Mouse (Mus musculus) embryonic facial prominence, embryonic 14.5 days (tissue): ENCODE data around the gene Ang2. TPM values are rescaled to one million over a fixed set of nuclear protein-coding genes. Genes with fewer than 3 reads are reported as not detected.

ENCODE experiments used
- ATAC-seq: fragments of 200-750 bp; cut with Nextera tagmentation; 2 replicates; pipeline ENCODE4 v1.8.0; 2017; ENCODE audit warnings: low read depth, moderate number of reproducible peaks, moderate TSS enrichment
- DNase-seq: peaks from one replicate; pipeline ENCODE4 v3.0.0-alpha.2; 2015; ENCODE audit warnings: low spot score
- H3K27ac ChIP-seq: fragments of 300-500 bp; sonication (generic); replicated peaks from 2 replicates; pipeline ENCODE4 v1.5.1; 2014; ENCODE audit warnings: low read depth, mild to moderate bottlenecking, low read length, moderate library complexity
- H3K27me3 ChIP-seq: fragments of 300-500 bp; sonication (generic); replicated peaks from 2 replicates; pipeline ENCODE4 v1.6.1; 2014; ENCODE audit warnings: low read length; ENCODE audit not compliant: control insufficient read depth, insufficient read depth
- H3K36me3 ChIP-seq: fragments of 300-500 bp; sonication (generic); 2 replicates; pipeline ENCODE4 v1.6.1; 2014; ENCODE audit warnings: low read length, mixed read lengths; ENCODE audit not compliant: control insufficient read depth, insufficient read depth
- H3K4me1 ChIP-seq: fragments of 300-500 bp; sonication (generic); 2 replicates; pipeline ENCODE4 v1.6.1; 2014; ENCODE audit warnings: antibody characterized with exemption, low read length; ENCODE audit not compliant: control insufficient read depth, insufficient read depth
- H3K4me2 ChIP-seq: fragments of 300-500 bp; sonication (generic); 2 replicates; pipeline ENCODE4 v1.6.1; 2014; ENCODE audit warnings: low read depth, mild to moderate bottlenecking, low read length, moderate library complexity, mixed read lengths
- H3K4me3 ChIP-seq: fragments of 300-500 bp; sonication (generic); 2 replicates; pipeline ENCODE4 v1.5.1; 2014; ENCODE audit warnings: low read depth, mild to moderate bottlenecking, low read length
- H3K9ac ChIP-seq: fragments of 300-500 bp; sonication (generic); 2 replicates; pipeline ENCODE4 v1.6.1; 2014; ENCODE audit warnings: low read depth, mild to moderate bottlenecking, low read length, moderate library complexity, mixed read lengths
- H3K9me3 ChIP-seq: fragments of 300-500 bp; sonication (generic); 2 replicates; pipeline ENCODE4 v1.6.1; 2016; ENCODE audit warnings: low read length; ENCODE audit not compliant: control insufficient read depth
- WGBS: fragments of 180-500 bp; shearing (Covaris S2); extraction: QIAGEN DNeasy Blood & Tissue Kit; methylation state at CpG from one replicate; pipeline ENCODE4 v1.1.7; 2014; 5-methylcytosine and 5-hydroxymethylcytosine counted together
- polyA plus RNA-seq: library from polyadenylated mRNA; unstranded; fragments of >200 nt; fragmentation: Nextera tagmentation; extraction: Ambion mirVana; gene quantifications from 2 replicates; pipeline ENCODE4 v1.2.1, GENCODE M21; 2014

Ang2 gene
- polyA plus RNA-seq, 1 experiment from 2014 or later, result not detected

GRCm38 (mm10) chr14:51157072-51157471, 41.9 kb downstream of the Ang2 start:
- H3K27ac ChIP-seq, result no peak overlapping the region
- no peaks in the 10 kb centered on the region for H3K36me3 ChIP-seq
- WGBS, result 100% methylated on average over 1 of the region's 1 CpGs
- DNase-seq (no peak), ATAC-seq (no peak)
- no peaks in the 10 kb centered on the region for H3K4me1 ChIP-seq
- H3K4me2 ChIP-seq, result no peak overlapping the region
- no peaks in the 10 kb centered on the region for H3K27me3 ChIP-seq
- H3K4me3 ChIP-seq, result no peak overlapping the region
- no peaks in the 10 kb centered on the region for H3K9me3 ChIP-seq
- no peak overlapping the region for H3K9ac ChIP-seq

GRCm38 (mm10) chr14:51156736-51157068, 42.2 kb downstream of the Ang2 start:
- no peak overlapping the region for H3K27ac ChIP-seq
- ATAC-seq, result no peak
- no peaks in the 10 kb centered on the region for H3K4me1 ChIP-seq
- no peaks in the 10 kb centered on the region for H3K9me3 ChIP-seq
- H3K27me3 ChIP-seq, result no peaks in the 10 kb centered on the region
- no peak for DNase-seq
- H3K4me2 ChIP-seq, result no peak overlapping the region
- 79% methylated on average over 4 of the region's 4 CpGs for WGBS
- H3K4me3 ChIP-seq, result no peak overlapping the region
- H3K9ac ChIP-seq, result no peak overlapping the region
- H3K36me3 ChIP-seq, result no peaks in the 10 kb centered on the region

- H3K4me1 ChIP-seq, result no peaks in the 10 kb centered on the region
- H3K4me2 ChIP-seq, result no peak overlapping the region
- no peak overlapping the region for H3K9ac ChIP-seq
- no peaks in the 10 kb centered on the region for H3K27me3 ChIP-seq
- DNase-seq (no peak), ATAC-seq (no peak)
- no peak overlapping the region for H3K4me3 ChIP-seq
- no peaks in the 10 kb centered on the region for H3K9me3 ChIP-seq
- H3K36me3 ChIP-seq, result no peaks in the 10 kb centered on the region
- H3K27ac ChIP-seq, result no peak overlapping the region
- WGBS, result 92% methylated on average over 5 of the region's 5 CpGs
Measured at GRCm38 (mm10) chr14:51156056-51156735, 42.8 kb downstream of the Ang2 start.

- H3K36me3 ChIP-seq, result no peaks in the 10 kb centered on the region
- DNase-seq (no peak), ATAC-seq (no peak)
- WGBS, result 74% methylated on average over 5 of the region's 5 CpGs
- no peaks in the 10 kb centered on the region for H3K4me1 ChIP-seq
- no peak overlapping the region for H3K4me3 ChIP-seq
- H3K9ac ChIP-seq, result no peak overlapping the region
- H3K27ac ChIP-seq, result no peak overlapping the region
- H3K27me3 ChIP-seq, result no peaks in the 10 kb centered on the region
- H3K9me3 ChIP-seq, result no peaks in the 10 kb centered on the region
- H3K4me2 ChIP-seq, result no peak overlapping the region
Measured at GRCm38 (mm10) chr14:51152249-51152870, 46.6 kb downstream of the Ang2 start.

- H3K9ac ChIP-seq, result no peak overlapping the region
- 91% methylated on average over 3 of the region's 3 CpGs for WGBS
Measured at GRCm38 (mm10) chr14:51150206-51150831, 48.6 kb downstream of the Ang2 start.

GRCm38 (mm10) chr14:51149164-51149563, 49.8 kb downstream of the Ang2 start:
- H3K4me1 ChIP-seq, result no peaks in the 10 kb centered on the region
- ATAC-seq, result no peak
- H3K4me2 ChIP-seq, result no peak overlapping the region
- no peaks in the 10 kb centered on the region for H3K36me3 ChIP-seq
- no peak for DNase-seq
- H3K9ac ChIP-seq, result no peak overlapping the region
- H3K4me3 ChIP-seq, result no peak overlapping the region
- no peaks in the 10 kb centered on the region for H3K9me3 ChIP-seq
- WGBS, result 49% methylated on average over 5 of the region's 5 CpGs
- H3K27me3 ChIP-seq, result no peaks in the 10 kb centered on the region
- H3K27ac ChIP-seq, result no peak overlapping the region

More at GRCm38 (mm10) chr14:51150206-51150831, 48.6 kb downstream of the Ang2 start:
- H3K9me3 ChIP-seq, result no peaks in the 10 kb centered on the region
- H3K4me3 ChIP-seq, result no peak overlapping the region
- H3K4me1 ChIP-seq, result no peaks in the 10 kb centered on the region
- H3K27ac ChIP-seq, result no peak overlapping the region
- no peak overlapping the region for H3K4me2 ChIP-seq
- H3K27me3 ChIP-seq, result no peaks in the 10 kb centered on the region
- DNase-seq, result no peak
- ATAC-seq, result no peak
- H3K36me3 ChIP-seq, result no peaks in the 10 kb centered on the region

GRCm38 (mm10) chr14:51148006-51148405, 50.9 kb downstream of the Ang2 start:
- whole genome bisulfite sequencing, result 67% methylated on average over 3 of the region's 3 CpGs

GRCm38 (mm10) chr14:51146685-51147084, 52.3 kb downstream of the Ang2 start, which contains the start of gene Rnase1:
Rnase1 (minus strand) TSS chr14:51146785.
- Histone ChIP-seq H3K4me3 (no peak within 1 kb of the TSS), H3K9me3 (no peaks in the 10 kb centered on the region), H3K4me1 (no peaks in the 10 kb centered on the region), H3K4me2 (no peak within 1 kb of the TSS), H3K36me3 (no peaks in the 10 kb centered on the region), H3K27ac (no peak within 1 kb of the TSS), H3K9ac (no peak within 1 kb of the TSS), H3K27me3 (no peaks in the 10 kb centered on the region)
- ATAC-seq (no peak), DNase-seq (no peak)
- WGBS, result 61% methylated on average over 2 of the region's 2 CpGs

More at GRCm38 (mm10) chr14:51148006-51148405, 50.9 kb downstream of the Ang2 start:
- Histone ChIP-seq H3K27me3 (no peaks in the 10 kb centered on the region), H3K4me3 (no peak overlapping the region), H3K4me2 (no peak overlapping the region), H3K27ac (no peak overlapping the region), H3K9me3 (no peaks in the 10 kb centered on the region), H3K36me3 (no peaks in the 10 kb centered on the region), H3K4me1 (no peaks in the 10 kb centered on the region), H3K9ac (no peak overlapping the region)
- ATAC-seq (no peak), DNase-seq (no peak)
